Mouse (Mus musculus): ENCODE results near the gene Plpp1. TPM values are rescaled to one million over a fixed set of nuclear protein-coding genes. Genes with fewer than 3 reads are reported as not detected.

The Plpp1 gene
- polyA plus RNA-seq, 1 experiment from 2014 or later, result 46.9 TPM

DNA sequence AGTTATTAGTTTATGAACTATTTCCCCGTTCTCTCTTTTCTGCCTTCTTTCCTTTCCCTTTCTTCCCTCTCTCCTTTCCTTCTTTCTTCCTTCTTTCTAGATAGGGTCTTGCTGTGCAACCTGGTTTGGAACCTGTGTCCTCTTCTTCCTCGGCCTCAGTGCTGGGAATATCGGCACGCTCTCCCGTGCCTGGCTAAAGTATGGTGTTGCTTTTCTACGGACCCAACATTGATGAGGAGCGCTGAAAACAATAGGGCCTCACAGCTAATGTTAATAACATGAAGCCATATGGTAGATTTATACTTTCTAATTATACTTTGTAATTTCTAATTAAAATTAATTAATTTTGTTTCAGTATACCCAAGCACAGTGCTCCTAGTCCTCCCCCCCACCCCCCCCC lies 2.5 kb downstream of the Plpp1 start:
- Histone ChIP-seq H3K36me3 (peaks cover 20% of the 10 kb centered on the region), H3K4me3 (no peak overlapping the region), H3K27me3 (no peaks in the 10 kb centered on the region), H3K4me1 (peaks cover 15% of the 10 kb centered on the region), H3K27ac (no peak overlapping the region), H3K4me2 (0 out of 2 replicates have a peak overlapping the region, but pooled peaks have one; percentile 20), H3K9me3 (no peaks in the 10 kb centered on the region), H3K9ac (no peak overlapping the region)
- WGBS, result 90% methylated on average over 7 of the region's 7 CpGs
- no peak for ATAC-seq (ENCODE audit: insufficient number of reproducible peaks, insufficient read depth, low FRiP score, low TSS enrichment, low read depth)

DNA sequence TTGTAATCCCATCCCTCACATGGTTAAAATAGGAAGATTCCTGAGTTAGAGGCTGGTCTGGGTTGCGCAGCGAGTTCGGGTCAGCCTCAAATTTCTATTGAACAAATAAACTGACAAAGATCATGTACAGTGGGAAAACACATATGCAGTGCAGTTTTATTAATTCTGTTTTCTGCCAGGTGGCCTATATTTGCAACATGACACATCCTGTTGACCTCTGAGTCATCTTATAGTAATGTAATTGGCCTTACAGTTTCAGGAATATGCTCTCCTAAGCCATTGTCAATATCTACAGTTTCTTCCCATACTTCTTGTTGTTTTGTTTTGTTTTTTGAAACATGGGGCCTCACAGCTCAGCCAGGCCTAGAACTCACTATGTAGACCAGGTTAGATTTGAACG lies 3.1 kb downstream of the Plpp1 start:
- H3K9me3 ChIP-seq, result no peaks in the 10 kb centered on the region
- H3K4me2 ChIP-seq, result no peak overlapping the region
- H3K36me3 ChIP-seq, result peaks cover 20% of the 10 kb centered on the region
- WGBS, result 84% methylated on average over 4 of the region's 4 CpGs
- H3K27me3 ChIP-seq, result no peaks in the 10 kb centered on the region
- no peak for ATAC-seq (ENCODE audit: insufficient number of reproducible peaks, insufficient read depth, low FRiP score, low TSS enrichment, low read depth)
- no peak overlapping the region for H3K27ac ChIP-seq
- H3K4me1 ChIP-seq, result peaks cover 15% of the 10 kb centered on the region
- H3K9ac ChIP-seq, result no peak overlapping the region
- no peak overlapping the region for H3K4me3 ChIP-seq

DNA sequence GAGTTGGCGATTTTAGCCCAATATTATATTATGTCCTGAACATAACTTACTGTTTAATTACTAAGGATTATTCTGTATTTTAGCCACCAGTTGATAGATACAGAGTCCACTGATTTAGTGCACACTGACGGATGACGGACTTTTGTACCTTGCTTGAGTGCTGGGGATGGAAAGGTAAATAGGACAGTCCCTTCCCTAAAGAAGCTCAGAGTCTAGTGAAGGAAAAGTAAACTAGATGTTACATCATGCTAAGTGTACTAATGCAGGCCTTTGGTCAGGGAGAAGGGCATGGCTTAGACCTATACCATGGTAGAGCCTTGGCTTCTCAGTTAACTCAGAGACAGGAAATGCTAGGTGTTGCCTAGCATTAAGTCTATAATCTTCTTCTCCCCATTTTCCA lies 4.9 kb downstream of the Plpp1 start:
- 89% methylated on average over 3 of the region's 3 CpGs for WGBS
- Histone ChIP-seq H3K4me2 (no peak overlapping the region), H3K9me3 (no peaks in the 10 kb centered on the region), H3K27ac (no peak overlapping the region), H3K9ac (no peak overlapping the region), H3K4me1 (peaks cover 14% of the 10 kb centered on the region), H3K27me3 (no peaks in the 10 kb centered on the region), H3K4me3 (no peak overlapping the region), H3K36me3 (peaks cover 20% of the 10 kb centered on the region)
- ATAC-seq (ENCODE audit: insufficient number of reproducible peaks, insufficient read depth, low FRiP score, low TSS enrichment, low read depth), result no peak

DNA sequence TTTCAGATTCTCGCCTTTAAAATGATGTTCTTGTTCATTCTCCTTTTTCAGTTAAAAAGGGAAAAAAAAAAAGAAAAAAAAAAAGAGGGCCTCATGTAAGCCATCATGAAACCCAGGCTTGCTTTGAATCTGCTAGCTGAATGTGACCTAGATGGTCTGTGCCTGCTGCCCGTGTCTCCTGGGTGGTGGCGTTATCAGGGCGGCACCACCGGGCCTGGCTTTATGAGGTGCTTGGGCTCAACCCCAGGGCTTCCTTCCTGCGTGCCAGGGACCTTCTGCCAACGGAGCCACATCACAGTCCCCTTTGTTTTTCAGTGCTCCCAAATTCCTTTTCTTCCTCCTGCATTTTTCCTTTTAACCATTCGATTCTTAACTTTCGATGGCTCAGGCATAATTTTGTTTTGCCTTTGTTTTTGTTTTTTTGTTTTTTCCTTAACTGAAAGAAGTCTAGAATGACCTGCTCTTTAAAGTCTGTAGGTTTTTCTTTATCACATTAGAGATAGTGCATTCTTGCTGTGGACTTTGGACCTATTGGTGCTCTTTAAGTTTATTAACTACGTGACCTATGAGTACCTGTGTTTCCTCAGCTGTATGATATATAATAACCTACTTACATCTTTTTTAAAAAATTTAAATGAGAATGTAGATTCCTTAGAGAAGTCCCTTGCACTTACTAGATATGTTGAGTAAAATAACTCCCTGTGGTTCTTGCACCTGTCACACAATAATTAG lies 7.5 kb downstream of the Plpp1 start:
- peaks cover 19% of the 10 kb centered on the region for H3K4me1 ChIP-seq
- no peaks in the 10 kb centered on the region for H3K27me3 ChIP-seq
- 84% methylated on average over 10 of the region's 10 CpGs for WGBS
- H3K9ac ChIP-seq, result no peak overlapping the region
- H3K27ac ChIP-seq, result no peak overlapping the region
- H3K9me3 ChIP-seq, result no peaks in the 10 kb centered on the region
- no peak overlapping the region for H3K4me2 ChIP-seq
- no peak for ATAC-seq (ENCODE audit: insufficient number of reproducible peaks, insufficient read depth, low FRiP score, low TSS enrichment, low read depth)
- peaks cover 20% of the 10 kb centered on the region for H3K36me3 ChIP-seq
- no peak overlapping the region for H3K4me3 ChIP-seq

DNA sequence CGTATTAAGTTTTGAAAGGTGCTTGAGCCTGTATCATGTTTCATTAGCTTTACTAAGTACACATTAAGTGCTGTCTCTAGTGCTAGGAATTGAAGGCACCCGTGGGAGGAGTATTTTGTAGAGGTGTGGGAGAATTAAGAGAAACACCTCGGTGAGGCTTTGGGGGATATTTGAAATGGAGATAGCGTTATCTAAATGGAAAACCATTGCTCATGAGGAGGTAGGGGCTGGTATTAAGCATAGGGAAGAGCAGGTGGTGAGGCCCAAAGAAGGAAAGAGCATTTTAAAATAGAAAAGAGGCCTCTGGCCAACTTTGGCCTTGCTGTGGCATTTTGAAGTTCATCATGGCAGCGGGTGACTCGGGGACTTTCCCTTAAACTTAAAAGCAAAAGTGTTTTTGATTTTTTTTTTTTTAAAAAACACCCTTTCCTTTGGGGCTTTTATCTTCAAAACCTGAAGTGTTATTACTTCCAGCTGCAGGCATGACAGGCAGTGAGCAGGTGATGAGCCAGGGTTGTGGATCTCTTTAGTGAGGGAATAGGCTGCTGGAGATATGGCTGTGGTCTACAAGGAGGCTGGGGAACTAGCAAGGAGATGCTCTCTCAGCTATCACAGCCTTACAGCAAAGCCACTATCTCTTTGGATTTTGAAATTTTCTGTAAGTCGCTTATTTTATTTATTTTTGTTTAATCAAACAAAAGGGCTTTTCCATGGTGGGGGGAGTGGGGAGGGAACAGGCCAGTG lies 9.1 kb downstream of the Plpp1 start:
- Histone ChIP-seq H3K36me3 (peaks cover 20% of the 10 kb centered on the region), H3K9me3 (no peaks in the 10 kb centered on the region), H3K4me1 (peaks cover 15% of the 10 kb centered on the region), H3K27ac (no peak overlapping the region), H3K4me2 (no peak overlapping the region), H3K9ac (no peak overlapping the region), H3K27me3 (no peaks in the 10 kb centered on the region), H3K4me3 (no peak overlapping the region)
- 70% methylated on average over 7 of the region's 7 CpGs for WGBS
- no peak for ATAC-seq (ENCODE audit: insufficient number of reproducible peaks, insufficient read depth, low FRiP score, low TSS enrichment, low read depth)

DNA sequence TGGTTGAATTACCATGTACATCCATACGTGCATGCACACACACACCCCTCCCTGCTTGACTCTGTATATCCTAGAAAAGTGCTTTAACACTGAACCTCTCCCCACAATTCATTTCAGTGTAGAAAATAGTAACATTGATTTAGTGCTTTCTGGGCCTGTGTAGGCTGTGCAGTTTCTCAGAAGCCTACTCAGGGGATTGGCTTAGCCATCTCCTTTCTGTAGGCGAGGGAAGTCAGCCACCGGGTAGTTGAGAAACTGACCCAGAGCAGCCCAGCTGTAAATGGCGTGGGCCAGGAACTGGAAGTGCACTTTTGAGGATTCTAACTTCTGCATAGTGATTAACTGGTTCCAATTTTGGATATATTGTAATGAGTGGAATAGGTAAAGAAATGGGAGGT lies 9.7 kb downstream of the Plpp1 start:
- no peaks in the 10 kb centered on the region for H3K9me3 ChIP-seq
- H3K27me3 ChIP-seq, result no peaks in the 10 kb centered on the region
- H3K27ac ChIP-seq, result no peak overlapping the region
- H3K4me2 ChIP-seq, result no peak overlapping the region
- H3K9ac ChIP-seq, result no peak overlapping the region
- peaks cover 15% of the 10 kb centered on the region for H3K4me1 ChIP-seq
- WGBS, result 74% methylated on average over 4 of the region's 4 CpGs
- H3K36me3 ChIP-seq, result peaks cover 19% of the 10 kb centered on the region
- no peak overlapping the region for H3K4me3 ChIP-seq
- no peak for ATAC-seq (ENCODE audit: insufficient number of reproducible peaks, insufficient read depth, low FRiP score, low TSS enrichment, low read depth)

DNA sequence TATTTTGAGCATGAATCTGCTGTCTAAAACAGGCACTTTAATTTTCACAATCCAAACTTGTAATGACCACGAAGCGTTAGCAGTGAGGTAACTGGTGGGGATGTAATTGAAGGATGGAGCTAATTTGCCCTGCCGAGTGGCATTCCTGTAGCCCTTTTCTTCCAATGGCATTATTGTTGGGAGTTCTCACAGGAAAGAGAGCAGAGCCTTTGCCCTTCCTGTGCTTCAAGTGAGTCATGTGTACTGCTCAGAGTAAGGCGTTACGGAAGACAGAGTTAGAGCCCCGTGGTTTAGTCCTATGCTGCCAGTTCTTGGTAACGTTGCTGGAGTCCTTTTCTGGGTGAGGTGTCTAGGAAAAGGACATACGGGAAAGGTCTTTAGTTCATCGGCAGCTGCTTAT lies 10.2 kb downstream of the Plpp1 start:
- no peak for ATAC-seq (ENCODE audit: insufficient number of reproducible peaks, insufficient read depth, low FRiP score, low TSS enrichment, low read depth)
- H3K36me3 ChIP-seq, result peaks cover 14% of the 10 kb centered on the region
- no peak overlapping the region for H3K4me3 ChIP-seq
- no peak overlapping the region for H3K9ac ChIP-seq
- H3K27ac ChIP-seq, result no peak overlapping the region
- 40% methylated on average over 9 of the region's 9 CpGs for WGBS
- 0 out of 2 replicates have a peak overlapping the region, but pooled peaks have one; percentile 9 for H3K4me2 ChIP-seq
- peaks cover 15% of the 10 kb centered on the region for H3K4me1 ChIP-seq
- no peaks in the 10 kb centered on the region for H3K9me3 ChIP-seq
- no peaks in the 10 kb centered on the region for H3K27me3 ChIP-seq

DNA sequence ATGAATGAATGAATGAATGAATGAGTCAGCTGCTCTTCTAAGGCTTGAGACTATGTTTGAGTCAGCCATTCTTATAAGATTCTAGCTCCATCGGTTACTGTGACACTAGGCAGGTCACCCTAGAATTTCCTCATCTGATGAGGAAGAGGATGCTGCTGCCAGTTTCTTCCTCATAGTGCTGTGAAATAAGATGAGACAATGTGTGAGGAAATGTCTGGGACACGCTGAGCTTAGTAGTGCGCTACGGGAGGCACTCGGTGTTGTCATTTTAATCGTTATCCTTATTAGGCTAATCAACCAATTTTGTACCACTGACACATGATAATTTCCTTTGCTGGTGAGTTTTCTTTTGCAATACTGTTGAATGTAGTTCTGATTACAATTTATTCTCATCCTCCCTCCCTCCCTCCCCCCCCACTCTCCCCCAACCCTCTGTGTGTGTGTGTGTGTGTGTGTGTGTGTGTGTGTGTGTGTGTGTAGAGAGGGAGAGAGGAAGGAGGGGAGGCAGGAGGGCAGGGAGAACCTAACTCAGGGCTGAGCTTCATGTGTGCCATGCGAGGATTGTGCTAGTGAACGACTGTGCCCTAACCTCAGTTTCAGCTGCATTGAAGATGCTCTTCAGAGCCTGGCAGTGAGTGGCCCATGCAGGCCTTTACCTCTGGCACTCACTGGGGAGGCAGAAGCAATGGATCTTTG lies 11.3 kb downstream of the Plpp1 start:
- Histone ChIP-seq H3K9me3 (no peaks in the 10 kb centered on the region), H3K36me3 (peaks cover 7% of the 10 kb centered on the region), H3K9ac (no peak overlapping the region), H3K27ac (no peak overlapping the region), H3K4me2 (no peak overlapping the region), H3K4me1 (peaks cover 15% of the 10 kb centered on the region), H3K4me3 (no peak overlapping the region), H3K27me3 (no peaks in the 10 kb centered on the region)
- ATAC-seq (ENCODE audit: insufficient number of reproducible peaks, insufficient read depth, low FRiP score, low TSS enrichment, low read depth), result no peak
- WGBS, result 66% methylated on average over 8 of the region's 8 CpGs

DNA sequence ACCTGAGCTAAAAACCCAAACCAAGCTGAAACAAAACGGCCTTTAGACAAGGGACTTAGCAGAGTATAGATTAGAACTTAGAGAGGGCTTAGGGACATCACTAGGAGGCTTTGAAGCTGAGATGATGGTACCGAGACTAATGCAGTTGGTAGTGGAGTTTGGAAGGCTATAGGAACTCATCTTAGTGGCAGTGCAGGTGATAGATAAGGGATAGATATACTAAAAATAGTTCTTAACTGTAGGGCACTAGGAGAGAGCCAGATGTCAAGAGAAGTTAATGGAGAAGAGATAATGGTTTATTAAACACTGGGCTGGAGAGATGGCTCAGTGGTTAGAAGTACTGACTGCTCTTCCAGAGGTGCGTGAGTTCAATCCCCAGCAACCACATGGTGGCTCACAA lies 15.4 kb downstream of the Plpp1 start:
- Histone ChIP-seq H3K4me3 (no peak overlapping the region), H3K4me2 (no peak overlapping the region), H3K36me3 (0 out of 2 replicates have a peak, but pooled peaks cover 4% of the 10 kb centered on the region), H3K9ac (no peak overlapping the region), H3K27me3 (no peaks in the 10 kb centered on the region), H3K27ac (no peak overlapping the region), H3K9me3 (no peaks in the 10 kb centered on the region), H3K4me1 (peaks cover 7% of the 10 kb centered on the region)
- 91% methylated on average over 3 of the region's 3 CpGs for WGBS
- no peak for ATAC-seq (ENCODE audit: insufficient number of reproducible peaks, insufficient read depth, low FRiP score, low TSS enrichment, low read depth)

DNA sequence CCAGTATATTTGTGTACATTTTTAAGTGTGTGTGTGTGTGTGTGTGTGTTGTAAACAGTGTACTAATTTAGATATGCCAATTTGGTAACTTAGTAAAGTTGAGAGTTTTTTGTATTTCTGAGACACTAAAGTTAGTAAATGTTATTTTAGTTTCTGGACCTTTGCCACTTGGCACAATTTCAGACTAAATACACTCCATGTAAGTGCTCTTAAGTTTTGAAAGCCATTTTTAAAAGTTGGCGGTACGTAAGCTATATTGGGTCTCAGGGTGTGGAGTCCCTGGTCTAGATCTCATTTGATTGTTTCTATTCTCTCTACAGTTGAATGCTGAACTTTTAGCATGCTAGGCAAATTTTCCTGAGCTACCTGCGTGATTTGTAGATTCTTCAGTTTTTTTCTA lies 17.5 kb downstream of the Plpp1 start:
- Histone ChIP-seq H3K9ac (no peak overlapping the region), H3K36me3 (0 out of 2 replicates have a peak, but pooled peaks cover 4% of the 10 kb centered on the region), H3K27ac (no peak overlapping the region), H3K4me1 (no peaks in the 10 kb centered on the region), H3K9me3 (no peaks in the 10 kb centered on the region), H3K4me2 (no peak overlapping the region), H3K4me3 (no peak overlapping the region), H3K27me3 (no peaks in the 10 kb centered on the region)
- 82% methylated on average over 3 of the region's 3 CpGs for WGBS
- ATAC-seq (ENCODE audit: insufficient number of reproducible peaks, insufficient read depth, low FRiP score, low TSS enrichment, low read depth), result no peak

DNA sequence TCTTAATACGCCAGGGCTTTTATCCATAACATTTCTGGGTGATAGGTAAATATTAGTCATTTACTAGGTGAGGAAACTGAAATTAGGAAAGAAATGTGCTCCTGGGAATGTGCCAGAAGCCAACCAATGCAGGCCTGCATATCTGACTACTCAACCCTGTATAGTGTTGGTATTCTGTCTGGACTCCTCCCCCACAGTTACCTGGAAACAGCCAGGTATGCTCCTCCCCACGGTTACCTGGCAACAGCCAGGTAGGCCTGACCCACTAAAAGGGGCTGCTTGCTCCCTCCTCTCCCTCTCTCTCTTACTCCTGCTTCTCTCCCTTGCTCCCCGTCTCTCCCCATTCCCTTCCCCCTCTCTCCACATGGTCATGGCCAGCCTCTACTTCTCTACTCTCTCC lies 21.8 kb downstream of the Plpp1 start:
- Histone ChIP-seq H3K4me1 (no peaks in the 10 kb centered on the region), H3K27ac (no peak overlapping the region), H3K9me3 (no peaks in the 10 kb centered on the region), H3K4me3 (no peak overlapping the region), H3K9ac (no peak overlapping the region), H3K27me3 (no peaks in the 10 kb centered on the region), H3K36me3 (0 out of 2 replicates have a peak, but pooled peaks cover 4% of the 10 kb centered on the region), H3K4me2 (no peak overlapping the region)
- no peak for ATAC-seq (ENCODE audit: insufficient number of reproducible peaks, insufficient read depth, low FRiP score, low TSS enrichment, low read depth)
- WGBS, result 70% methylated on average over 3 of the region's 3 CpGs

Data from embryonic facial prominence, embryonic 13.5 days (tissue).